Mouse (Mus musculus) T-helper 1 cell (primary cell): ENCODE data around the gene Phlda2.
"Not testable (repeated sequence)": the region's sequence is repeated elsewhere in the genome, so short reads cannot be mapped to it uniquely, and the experiment has no call there.

ENCODE experiments used
- in situ Hi-C: fragments of 300-600 bp; cut with MboI, MseI; formaldehyde crosslinking; loops from one replicate; pipeline ENCODE4 v1.15.1; 2025; ENCODE audit warnings: high pct_unique_total_duplicates

Gene Phlda2

DNA sequence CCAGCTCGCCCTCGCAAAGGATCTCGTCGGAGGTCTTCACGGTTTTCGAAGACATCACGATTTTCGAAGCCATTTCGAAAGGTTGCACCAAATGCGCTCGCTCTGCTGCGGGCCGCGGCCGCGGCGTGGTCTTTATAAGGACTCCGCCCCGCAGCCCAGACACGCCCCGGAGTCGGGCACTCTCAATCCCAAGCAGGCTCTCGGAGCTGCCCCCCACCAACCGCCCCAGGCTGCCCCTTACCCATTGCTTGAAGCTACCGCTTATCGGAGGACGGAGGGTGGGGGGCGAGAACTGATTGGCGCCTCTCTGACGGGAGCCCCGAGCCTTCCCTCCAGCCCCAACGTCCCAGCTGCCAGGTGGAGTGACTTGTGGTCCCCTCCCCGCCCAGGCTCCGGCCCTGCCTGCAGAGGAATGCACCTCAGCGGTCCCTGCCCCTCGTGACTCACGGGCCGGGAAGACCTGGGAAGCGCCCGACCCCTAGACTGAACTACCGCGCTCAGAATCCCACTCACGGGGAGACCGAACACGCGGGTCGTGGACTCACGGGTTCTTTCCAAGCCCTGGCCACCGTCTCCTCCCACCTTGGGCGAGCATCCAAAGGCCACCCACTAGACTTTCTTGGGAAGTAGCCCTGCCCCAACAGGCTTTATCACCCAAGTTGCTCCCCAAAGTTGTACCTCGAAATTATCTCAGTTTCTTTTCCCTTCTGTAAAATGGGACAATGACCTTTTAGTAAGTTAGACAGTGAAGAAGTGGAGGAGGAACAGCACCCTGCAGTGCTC is at the start of gene Phlda2:
Gene Phlda2 (minus strand): TSS at position 733 of the 783 bp plus-strand sequence.
- in situ Hi-C loops: no loop called here

DNA sequence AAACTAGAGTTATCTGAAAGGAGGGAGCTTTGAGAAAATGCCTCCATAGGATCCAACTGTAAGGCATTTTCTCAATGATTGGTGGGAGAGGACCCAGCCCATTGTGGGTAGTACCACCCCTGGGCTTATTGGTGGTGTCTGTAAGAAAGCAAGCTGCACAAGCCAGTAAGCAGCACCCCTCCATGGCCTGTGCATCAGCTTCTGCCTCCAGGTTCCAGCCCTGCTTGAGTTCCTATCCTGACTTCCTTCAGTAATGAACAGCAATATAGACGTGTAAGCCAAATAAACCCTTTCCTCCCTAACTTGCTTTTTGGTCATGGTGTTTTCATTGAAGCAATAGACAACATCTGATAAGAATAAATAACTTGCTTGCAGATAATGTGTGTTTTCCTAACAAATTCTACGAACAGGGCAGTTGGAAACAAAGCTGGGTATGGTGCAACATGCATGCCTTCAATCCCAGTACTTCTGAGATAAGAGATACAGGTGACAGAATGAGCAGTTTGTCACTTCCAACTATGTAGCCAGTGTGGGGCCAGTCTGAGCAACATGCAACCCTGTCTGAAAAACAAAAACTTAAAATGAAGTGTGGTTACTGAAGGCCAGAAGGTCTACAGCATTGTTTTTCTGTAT is 46.8 kb upstream of the Phlda2 start:
- in situ Hi-C loops: no loop called here

DNA sequence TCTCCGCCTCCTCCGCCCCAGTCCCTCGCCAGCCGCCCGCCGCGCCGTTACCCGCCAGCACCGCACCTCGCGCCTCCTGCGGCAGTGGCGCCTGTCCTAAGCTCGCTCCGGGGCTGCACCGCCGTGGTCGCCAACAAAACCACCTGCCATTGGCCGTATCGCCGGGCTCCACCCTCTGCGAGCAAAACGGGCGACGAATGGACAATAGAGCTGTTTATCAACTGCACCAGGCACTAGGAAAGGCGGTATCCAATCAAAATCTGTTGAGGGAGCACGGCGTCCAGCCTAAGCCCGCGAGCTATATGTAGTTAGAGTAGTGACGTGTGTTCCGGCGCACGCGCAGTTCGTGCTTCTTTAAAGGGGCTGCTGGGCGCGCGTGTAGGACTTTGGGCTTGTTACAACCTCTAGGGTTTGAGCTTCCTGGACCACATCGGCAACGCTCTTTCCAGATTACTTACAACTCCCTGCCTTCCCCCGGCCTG is 46.1 kb upstream of the Phlda2 start, which contains the start of gene Nap1l4:
Gene Nap1l4 (minus strand): TSS at position 131 of the 482 bp plus-strand sequence.
- in situ Hi-C loops: no loop called here

DNA sequence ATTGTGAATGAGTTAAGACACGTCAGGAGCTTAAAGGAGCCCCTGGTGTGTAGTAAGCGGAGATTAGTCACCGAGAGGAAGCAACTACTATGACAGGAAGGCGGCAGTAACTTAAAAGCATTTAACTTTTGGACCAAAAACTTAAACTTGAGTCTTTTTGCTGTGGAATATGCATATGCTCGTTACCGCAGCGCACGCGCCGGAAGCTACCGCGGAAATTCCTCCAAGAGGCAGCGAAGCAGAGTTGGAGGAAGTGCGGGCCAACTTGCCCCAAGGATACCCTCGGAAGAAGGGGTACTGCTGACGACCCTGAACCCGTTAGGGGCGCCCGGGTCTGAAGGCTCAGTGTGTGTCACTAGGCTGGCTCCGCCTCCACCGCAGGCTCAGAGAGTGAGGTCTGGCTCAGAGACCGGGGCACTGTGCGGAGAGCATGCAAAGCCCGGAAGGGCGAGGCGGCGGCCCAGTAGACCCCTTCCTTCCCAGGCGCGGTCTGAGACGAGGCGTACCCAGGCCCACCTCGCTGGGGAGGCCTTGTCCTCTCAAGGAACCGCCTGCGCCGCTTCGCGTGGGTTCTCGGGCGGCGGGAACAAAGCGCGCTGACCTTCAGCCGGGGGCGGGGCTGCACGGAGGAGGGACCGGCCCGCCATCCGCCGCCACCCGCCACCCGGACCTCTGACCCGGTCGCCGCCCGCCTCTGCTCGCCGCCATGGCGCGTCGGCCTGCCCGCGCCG is 45.4 kb upstream of the Phlda2 start:
- in situ Hi-C loops: no loop called here

DNA sequence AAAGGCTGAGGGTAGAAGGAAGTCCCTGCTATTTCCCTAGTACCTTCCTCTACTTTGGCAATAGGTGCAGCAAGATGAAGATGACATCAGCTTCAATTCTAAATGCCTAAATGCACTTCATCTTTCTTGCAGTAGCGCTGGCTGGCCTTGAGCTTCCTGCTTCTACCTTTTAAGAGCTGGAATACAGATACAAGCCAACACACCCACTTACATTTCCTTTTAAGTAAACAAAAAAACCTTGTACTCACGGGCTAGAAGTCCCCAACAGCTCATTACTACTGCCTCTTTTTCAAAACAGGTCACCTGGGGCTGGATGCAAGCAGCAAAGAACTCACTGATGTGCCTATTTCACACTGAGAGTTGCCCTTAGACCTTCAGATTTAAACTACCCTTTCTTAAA is 43.6 kb upstream of the Phlda2 start:
- in situ Hi-C loops: no loop called here

DNA sequence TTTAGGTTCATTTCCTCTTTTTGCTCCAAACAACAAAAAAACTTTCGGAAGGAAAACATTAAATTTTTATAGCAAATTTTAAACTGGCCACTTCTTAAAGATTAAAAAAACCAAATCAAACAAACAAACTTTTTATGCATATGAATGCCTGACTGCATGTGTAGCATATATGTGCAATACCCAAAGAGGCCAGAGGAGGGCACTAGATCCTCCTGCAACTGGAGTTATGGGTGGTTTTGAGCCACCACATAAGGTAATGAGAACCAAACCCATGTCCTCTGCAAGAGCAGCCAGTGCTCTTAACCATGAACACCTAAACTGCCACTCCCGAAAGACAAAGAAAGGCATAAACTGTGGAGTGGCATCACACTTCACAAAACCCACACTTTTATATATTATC is 41.4 kb upstream of the Phlda2 start:
- in situ Hi-C loops: no loop called here

DNA sequence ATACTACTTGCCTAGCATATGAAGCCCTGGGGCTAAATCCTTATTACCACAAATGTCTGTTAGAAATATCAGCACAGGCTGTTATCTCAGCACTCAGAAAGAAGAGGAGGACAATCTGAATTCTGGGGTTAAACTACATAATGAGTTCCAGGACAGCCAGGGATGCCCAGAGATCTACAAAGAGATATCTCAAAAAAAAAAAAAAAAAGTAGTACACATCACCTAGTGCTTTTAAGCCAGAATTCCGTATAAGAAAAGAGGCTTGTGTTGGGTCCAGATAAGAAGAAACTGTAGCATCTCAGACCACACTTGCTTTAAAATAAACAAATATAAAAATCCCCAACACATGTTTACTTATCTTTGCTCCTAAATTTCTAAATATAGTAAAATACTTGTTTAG is 35.7 kb upstream of the Phlda2 start:
- in situ Hi-C loops: no loop called here

DNA sequence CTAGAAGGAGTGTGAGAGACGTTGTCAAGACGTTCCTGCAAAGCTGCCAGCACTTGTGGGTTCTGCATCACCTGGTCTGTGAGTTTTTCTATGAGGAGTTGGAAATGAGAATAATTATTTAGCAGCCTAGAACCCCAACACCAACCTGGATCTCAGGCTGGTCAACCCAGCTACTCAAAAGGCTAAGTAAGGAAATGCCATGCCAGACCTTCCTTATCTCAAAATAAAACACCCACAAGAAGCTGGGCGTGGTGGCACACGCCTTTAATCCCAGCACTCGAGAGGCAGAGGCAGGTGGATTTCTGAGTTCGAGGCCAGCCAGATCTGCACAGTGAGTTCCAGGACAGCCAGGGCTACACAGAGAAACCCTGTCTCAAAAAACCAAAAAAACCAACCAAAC is 35.3 kb upstream of the Phlda2 start:
- in situ Hi-C loops: not testable (repeated sequence)

DNA sequence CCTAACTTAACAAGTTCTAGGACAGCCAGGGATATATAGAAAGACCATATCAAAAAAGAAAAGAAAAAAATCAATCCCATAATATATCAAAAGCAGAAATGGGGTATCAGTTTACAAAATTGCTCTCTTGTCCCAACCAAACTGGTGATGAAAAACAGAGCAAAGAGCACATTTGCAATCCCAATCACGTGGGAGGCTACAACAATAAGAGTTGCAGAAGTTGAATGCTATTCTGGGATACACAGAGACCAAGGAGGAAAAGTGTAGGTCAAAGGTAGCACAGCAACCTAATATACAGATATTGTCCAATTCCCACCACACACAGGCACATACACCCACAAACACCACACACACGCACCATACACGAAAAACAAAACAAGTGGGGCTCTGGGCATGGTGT is 33.3 kb upstream of the Phlda2 start:
- in situ Hi-C loops: no loop called here

DNA sequence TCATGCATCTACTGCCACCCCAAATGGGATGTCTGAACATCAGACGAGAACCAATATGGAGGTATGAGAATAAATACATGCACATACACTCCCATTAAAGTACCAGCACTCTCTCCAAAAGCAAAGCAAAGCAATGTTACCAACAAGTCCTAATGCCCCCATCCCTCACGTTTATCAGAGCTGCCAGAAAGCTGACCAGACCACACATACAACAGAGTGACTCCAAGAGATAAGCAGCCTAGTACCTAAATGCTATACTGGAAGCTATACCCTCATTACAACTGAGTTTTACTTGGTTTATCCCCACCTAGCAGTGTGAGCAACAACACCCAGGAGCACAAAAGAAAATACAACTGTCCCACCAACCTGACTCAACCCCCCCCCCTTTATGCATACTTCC is 30.3 kb upstream of the Phlda2 start:
- in situ Hi-C loops: no loop called here

DNA sequence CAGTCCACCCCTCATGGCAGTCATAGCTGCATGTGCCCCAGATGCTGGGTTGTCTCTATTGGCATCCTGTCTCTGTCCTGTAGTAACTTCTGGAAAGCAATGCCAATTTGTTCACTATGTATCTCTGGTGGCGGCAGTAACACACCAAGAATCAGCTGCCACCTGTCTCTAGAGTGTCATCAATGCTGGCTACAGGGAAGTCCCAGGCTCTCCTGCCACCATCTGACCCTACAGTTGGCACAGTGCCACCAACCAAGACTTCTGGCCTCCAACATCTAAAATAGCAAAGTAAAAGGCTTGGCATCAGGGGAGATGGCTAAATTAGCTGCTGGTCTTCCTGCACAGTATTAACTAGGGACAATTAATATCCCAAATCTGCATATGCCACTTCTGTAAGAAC is 29.5 kb upstream of the Phlda2 start:
- in situ Hi-C loops: no loop called here

DNA sequence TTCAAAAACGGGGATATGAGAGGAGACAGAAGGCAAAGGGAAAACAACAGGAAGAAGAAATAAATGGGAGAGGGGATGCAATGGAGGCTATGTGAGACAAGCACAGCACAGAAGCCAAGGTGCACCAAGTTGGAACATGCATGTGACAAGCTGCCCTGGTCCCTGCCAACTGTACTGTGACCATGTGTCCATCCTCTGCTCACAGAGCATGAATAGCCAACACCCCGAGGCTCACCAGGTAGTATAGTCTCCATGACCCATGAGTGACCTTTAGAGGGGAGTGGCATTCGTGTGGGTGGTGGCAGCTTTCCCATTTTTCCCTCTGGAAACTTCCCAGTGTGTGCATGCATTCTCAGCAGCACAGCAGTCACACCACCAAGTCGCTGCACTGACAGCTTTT is 16.4 kb upstream of the Phlda2 start:
- in situ Hi-C loops: no loop called here

DNA sequence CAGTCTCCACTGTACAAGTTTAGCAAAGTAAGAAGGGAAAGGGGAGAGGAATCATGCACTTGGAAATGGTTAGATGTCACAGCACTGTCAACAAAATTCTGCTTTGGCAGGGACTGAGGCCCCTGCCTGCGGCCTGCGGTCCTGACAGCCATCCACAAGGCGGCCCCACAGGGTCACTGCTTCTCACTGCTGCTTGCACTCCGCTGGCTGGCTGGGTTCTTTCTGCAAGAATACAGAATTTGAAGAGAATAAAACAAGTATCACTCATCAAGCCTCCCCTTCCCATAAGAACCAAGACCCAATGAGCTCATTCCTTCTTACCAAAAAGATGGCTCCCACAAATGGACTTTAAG is 11.4 kb upstream of the Phlda2 start:
- in situ Hi-C loops: no loop called here

DNA sequence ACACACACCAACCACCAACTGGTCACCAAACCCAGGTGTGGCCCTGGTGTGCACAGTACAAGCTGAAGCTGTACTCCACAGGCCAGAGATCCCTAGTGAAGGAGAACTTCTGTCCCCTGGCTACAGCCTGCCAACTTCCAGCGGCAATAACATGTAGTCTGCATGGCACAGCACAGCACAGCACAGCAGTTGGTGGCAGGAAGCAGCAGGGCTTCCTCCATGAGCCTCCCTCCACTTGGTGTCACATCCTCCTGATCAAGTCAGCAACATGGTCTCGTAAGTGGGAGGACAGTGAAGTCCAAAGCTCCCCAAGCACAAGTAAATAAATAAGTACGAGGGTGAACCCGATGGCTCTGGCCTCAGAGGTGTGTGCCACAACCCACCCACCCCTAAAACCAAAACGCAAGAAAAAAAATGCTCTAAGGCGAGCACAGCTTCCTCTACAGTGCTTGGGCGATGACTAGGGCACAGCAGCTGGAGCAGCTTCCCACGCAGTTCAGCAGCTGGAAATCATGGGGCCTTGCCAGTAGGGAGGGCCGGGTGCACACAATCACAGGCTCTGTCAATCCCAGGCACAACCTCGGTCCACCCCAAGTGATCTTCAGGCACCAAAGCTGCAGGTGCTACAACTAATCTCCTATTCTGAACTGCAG is 10.9 kb upstream of the Phlda2 start:
- in situ Hi-C loops: no loop called here

DNA sequence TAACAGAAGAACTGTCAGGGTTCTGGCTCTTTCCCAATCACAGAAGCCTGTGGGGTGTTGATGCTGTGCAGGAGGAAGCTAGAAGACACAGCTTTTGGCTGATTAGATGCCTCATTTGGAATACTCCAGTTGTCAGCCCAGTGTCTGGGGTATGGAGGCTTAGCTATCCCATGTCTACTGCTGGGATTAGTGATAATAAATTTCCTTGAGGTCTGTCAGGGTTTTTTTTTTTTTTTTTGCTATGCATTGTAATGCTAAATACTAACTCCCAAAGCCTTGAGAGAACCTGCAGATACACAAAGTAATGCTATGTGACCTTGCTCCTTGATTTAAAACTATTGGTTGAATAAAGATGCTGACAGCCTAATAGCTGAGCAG is 8.4 kb upstream of the Phlda2 start:
- in situ Hi-C loops: no loop called here

DNA sequence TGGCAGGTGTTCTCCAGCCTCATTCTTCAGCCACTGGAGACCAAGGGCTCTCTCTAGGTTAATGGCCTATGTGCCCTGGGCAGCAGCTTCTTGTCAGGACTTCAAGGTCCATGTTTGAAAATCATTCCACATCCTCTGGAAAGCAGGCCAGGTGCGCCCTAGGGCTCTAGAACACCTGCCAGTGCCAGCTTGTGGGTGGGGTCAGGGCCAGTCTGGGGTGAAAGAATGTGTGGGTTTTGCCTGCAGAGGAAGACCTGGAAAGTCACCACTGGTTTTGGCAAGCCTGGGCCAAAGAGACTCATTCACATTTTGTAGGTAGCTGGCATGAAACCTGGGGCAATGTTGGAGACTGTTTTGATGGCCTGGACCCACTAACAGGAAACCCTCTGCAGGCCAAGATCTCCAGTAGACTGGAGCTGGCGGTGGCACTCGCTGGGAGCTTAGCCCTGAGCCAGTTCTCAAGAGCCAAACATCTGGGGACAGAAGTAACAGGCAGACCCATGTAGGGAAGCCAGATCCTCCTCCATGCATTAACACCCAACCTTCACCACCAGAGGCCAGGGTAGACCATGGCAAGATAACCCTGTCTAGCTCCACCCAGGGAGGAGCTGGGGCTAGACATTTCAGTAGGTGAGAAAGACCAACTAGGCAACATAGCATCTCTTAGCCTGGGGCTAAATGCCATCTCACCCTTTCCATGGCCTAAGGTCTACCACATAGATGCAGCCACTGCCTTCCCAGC is 7.8 kb upstream of the Phlda2 start:
- in situ Hi-C loops: no loop called here

DNA sequence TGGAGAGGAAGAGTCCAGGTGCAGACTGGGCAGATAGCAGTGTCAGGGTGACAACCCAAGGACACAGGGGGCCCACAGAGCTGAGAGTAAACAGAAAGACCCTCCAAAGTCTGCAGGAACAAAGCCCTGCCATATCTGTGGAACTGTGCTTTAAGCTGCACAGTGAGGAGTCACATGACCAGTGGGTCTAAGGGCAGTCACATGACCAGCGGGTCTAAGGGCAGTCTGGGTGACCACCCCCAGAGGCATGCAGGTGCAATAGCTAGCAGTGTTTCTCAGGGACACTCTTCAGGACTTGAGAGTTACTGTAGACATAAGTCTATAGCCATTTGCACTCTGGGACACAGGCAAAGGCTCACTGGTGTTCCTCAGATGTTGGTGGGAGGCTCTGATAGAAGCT is 6.6 kb upstream of the Phlda2 start:
- in situ Hi-C loops: loop anchor here (5.0 kb wide), 1 partner anchor 37 kb away; the partner anchor contains the start of gene Slc22a18

DNA sequence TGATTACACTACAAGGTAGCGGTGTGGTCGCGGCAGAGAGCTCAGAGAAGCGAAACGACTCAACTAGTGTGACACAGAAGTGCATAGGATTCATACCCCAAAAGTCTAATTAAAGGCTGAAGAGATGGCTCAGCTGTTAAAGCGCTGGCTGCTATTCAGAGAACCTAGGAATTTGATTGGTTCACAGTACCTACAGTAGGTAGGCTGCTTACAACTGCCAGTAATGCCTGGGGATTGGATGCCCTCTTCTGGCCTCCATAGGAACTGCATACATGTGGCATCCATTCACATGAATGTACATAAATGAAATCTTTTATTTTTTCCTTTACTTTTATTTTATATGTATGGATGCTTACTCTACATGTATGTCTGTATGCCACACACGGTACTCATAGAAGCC is 3.7 kb upstream of the Phlda2 start:
- in situ Hi-C loops: loop anchor here (5.0 kb wide), 1 partner anchor 34 kb away; the partner anchor contains the start of gene Slc22a18

DNA sequence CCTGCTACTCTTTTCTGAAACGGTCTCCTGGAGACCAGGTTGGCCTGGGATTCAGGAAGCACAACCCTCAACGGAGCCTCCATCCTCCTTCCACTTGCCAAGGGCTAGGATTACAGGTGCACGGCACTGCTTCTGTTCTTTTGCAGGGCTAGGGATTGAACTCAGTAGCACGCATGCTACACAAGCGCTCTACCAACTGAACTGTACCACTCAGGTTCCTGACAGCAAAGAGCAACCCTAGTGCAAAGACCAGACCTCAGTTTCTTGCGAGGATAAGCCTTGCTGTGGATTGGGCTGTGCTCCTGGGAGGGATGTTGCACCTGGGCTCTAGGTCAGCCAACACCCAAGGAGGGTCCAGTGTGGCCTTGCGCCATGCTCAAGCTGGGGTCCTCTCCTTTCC is 3.3 kb upstream of the Phlda2 start:
- in situ Hi-C loops: loop anchor here (5.0 kb wide), 1 partner anchor 34 kb away; the partner anchor contains the start of gene Slc22a18

DNA sequence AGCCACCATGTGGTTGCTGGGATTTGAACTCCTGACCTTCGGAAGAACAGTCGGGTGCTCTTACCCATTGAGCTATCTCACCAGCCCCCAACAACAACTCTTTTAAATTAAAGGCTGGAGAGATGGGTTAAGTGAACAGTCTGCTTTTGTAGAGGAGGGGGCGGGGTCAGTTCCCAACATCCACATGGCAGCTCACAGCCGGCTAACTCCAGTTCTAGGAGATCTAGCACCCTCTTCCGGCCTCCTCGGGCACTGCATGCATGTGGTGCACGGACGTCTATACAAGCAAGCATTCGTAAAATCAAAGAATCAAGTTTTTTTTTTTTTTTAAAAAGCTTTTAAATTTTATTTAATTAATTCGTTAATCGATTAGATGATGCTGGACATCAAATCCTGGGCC is 2.9 kb upstream of the Phlda2 start:
- in situ Hi-C loops: loop anchor here (5.0 kb wide), 1 partner anchor 34 kb away; the partner anchor contains the start of gene Slc22a18

DNA sequence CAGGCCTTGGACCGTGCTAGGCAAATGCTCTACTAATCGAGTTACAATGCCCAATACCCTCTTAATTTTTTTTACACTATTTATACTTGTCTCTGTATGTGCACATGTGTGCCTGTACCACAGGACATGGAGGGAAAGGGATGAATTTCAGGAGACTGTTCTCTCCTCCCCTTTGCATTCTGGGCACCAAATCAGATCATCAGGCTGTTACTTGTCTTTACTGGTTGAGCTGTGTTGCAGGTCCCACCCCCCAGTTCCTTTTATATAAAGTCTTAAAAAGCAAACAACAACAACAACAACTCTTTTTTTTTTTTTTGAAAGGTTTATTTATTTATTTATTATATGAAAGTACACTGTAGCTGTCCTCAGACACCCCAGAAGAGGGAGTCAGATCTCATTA is 2.5 kb upstream of the Phlda2 start:
- in situ Hi-C loops: loop anchor here (5.0 kb wide), 1 partner anchor 33 kb away; the partner anchor contains the start of gene Slc22a18
